Mouse (Mus musculus) spleen, embryonic (tissue): ENCODE measurements at regions not wholly inside any gene's neighbourhood (a gene's known extent, or its start where the extent isn't known, plus 50 kb on each side); places are given as distances from the start of the nearest gene placed in this dataset.

ENCODE experiments used
- CTCF ChIA-PET: fragments of 350-600 bp; sonication (Branson Sonifier 250); formaldehyde crosslinking; loops from one replicate; lab custom pipeline; 2022; lab: Charles Lee

DNA sequence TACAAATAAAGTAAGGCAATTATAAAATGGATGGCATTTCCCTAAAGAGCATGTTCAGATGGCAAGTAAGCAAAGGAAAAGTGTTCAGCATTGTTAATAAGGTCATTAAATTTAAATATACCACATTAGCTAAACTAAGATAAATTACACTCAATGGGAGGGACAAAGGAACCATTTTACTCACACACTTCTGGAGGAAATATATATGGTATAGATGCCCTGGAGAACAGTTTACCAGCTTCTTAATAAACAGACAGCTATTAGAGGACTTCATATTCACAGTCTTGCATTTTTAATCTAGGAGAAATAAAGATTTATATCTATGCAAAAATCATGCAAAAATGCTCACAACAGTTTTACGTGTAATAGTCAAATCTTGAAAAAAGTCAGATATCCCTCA, 183.8 kb downstream of the Dthd1 start:
- CTCF ChIA-PET: no interaction called here

GRCm38 (mm10) chr5:63034446-63034845, 220.8 kb downstream of the Dthd1 start:
- CTCF ChIA-PET: no interaction called here

- CTCF ChIA-PET: interaction anchor here (0.6 kb wide), 1 partner anchor 9 kb away, joined by 3 read pairs; no protein-coding TSS in a partner anchor
These were observed 232.1 kb downstream of the Dthd1 start for GRCm38 (mm10) chr5:63045751-63046150.

- CTCF ChIA-PET: no interaction called here
These were observed 249.7 kb downstream of the Dthd1 start for GRCm38 (mm10) chr5:63063301-63063700.

- CTCF ChIA-PET: no interaction called here
These were observed 253.2 kb downstream of the Dthd1 start for GRCm38 (mm10) chr5:63066872-63067271.

GRCm38 (mm10) chr5:63098129-63098528, 284.5 kb downstream of the Dthd1 start:
- CTCF ChIA-PET: no interaction called here

DNA sequence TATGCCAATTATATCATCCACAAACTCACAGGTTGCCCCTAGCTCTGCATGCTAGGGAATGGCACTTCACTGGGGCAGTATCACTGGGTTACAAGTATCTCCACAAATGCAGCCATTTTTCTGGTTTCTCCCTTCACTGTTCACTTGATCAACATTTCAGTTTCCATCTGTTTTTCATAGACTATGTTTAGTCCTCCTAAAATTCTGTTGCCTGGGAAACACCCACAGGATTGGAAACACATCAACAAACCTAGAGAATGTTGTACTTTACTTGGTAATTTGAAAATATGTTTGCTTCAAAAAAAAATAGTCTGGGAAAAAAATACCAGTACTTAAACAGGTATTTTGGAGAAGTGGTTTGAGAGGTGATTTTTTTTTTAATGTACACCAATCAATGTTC, 318.9 kb downstream of the Dthd1 start:
- CTCF ChIA-PET: no interaction called here

- CTCF ChIA-PET: interaction anchor here (0.6 kb wide), 1 partner anchor 490 kb away, joined by 14 read pairs; no protein-coding TSS in a partner anchor
These were observed 324.3 kb downstream of the Dthd1 start for GRCm38 (mm10) chr5:63137957-63138356.

DNA sequence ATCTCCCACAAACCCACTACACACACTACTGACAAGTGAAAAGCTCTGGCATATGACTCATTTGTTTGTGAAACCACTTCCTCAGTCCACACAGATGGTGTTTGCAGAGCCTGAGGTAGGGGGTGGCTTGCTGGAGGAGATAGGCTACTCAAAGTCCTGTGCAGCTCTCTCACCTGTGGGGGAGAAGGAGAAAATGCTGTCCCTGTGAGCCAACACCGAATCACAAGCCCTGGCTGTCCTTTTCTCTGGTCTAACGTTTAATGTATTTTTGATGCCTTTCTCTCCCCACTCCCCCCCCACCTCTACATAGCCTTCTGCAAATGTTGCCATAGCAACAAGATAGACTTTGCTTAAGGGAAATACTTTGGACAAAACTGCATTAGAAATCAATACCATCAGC, 356.1 kb downstream of the Dthd1 start:
- CTCF ChIA-PET: no interaction called here

- CTCF ChIA-PET: no interaction called here
These were observed 356.9 kb downstream of the Dthd1 start for GRCm38 (mm10) chr5:63170493-63170892.

GRCm38 (mm10) chr5:63213381-63213780, 399.8 kb downstream of the Dthd1 start:
- CTCF ChIA-PET: no interaction called here

DNA sequence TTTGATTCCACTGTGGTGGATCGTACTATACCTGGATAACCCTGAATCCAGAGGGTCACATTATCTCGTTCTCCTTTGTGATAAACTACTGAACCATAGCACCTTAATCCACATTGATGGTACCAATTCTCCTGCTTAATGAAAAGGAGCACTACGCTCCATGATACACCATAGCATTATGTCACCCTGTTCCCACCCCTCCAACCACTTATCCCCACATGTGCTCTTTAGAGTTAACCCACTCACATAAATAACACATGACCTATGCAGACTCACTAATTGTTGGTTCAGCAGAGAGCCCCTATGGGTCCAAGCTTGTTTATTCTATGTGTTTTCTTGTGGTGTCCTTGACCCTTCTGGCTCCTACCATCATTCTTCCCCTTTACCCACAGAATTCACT, 405.8 kb downstream of the Dthd1 start:
- CTCF ChIA-PET: no interaction called here

DNA sequence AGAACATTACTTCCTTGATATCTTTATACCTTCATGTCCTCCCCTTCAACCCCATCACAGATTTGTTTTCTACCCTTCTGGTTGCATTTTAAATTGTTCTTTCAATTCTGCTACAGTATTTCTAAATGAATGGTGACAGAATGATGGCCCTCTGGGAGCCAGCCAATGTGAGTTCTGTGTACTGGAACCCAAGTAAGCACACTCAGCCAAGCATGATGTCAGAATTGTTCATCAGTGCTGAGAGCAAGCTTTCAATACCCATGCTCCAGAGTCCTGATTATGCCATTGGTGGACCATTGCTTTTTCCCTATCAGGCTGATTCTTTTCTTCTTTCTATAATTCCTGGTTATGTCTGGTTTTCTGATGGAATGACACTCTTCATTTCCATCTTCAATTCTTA, 386.3 kb upstream of the Nwd2 start:
- CTCF ChIA-PET: no interaction called here
